Mouse (Mus musculus) heart, embryonic 13.5 days (tissue): Measurements from ENCODE around the gene Kdm1a. TPM values are rescaled to one million over a fixed set of nuclear protein-coding genes. Genes with fewer than 3 reads are reported as not detected.

Experiments used
- ATAC-seq: fragments of 200-750 bp; cut with Nextera tagmentation; 2 replicates; pipeline ENCODE4 v1.8.0; 2017; ENCODE audit warnings: moderate TSS enrichment; ENCODE audit not compliant: insufficient number of reproducible peaks, low FRiP score, low TSS enrichment; ENCODE audit errors: extremely low read depth
- H3K27ac ChIP-seq: fragments of 300-500 bp; sonication (generic); replicated peaks from 2 replicates; pipeline ENCODE4 v1.5.1; 2015; ENCODE audit warnings: moderate library complexity, mild to moderate bottlenecking, inconsistent platforms
- H3K27me3 ChIP-seq: fragments of 300-500 bp; sonication (generic); replicated peaks from 2 replicates; pipeline ENCODE4 v1.6.1; 2015; ENCODE audit warnings: mild to moderate bottlenecking, inconsistent platforms
- H3K36me3 ChIP-seq: fragments of 300-500 bp; sonication (generic); 2 replicates; pipeline ENCODE4 v1.6.1; 2015; ENCODE audit warnings: mild to moderate bottlenecking, inconsistent platforms
- H3K4me1 ChIP-seq: fragments of 300-500 bp; sonication (generic); 2 replicates; pipeline ENCODE4 v1.6.1; 2015; ENCODE audit warnings: inconsistent platforms
- H3K4me2 ChIP-seq: fragments of 300-500 bp; sonication (generic); 2 replicates; pipeline ENCODE4 v1.6.1; 2015; ENCODE audit warnings: inconsistent platforms, mild to moderate bottlenecking, moderate library complexity
- H3K4me3 ChIP-seq: fragments of 300-500 bp; sonication (generic); 2 replicates; pipeline ENCODE4 v1.5.1; 2015; ENCODE audit warnings: moderate library complexity, mild to moderate bottlenecking, inconsistent platforms
- H3K9ac ChIP-seq: fragments of 300-500 bp; sonication (generic); 2 replicates; pipeline ENCODE4 v1.6.1; 2015; ENCODE audit warnings: inconsistent platforms, mild to moderate bottlenecking, moderate library complexity
- H3K9me3 ChIP-seq: fragments of 300-500 bp; sonication (generic); 2 replicates; pipeline ENCODE4 v1.6.1; 2016; ENCODE audit warnings: inconsistent platforms
- WGBS: fragments of 180-500 bp; shearing (Covaris S2); methylation state at CpG from one replicate; pipeline ENCODE4 v1.1.7; 2015; ENCODE audit warnings: mixed read lengths; 5-methylcytosine and 5-hydroxymethylcytosine counted together
- polyA plus RNA-seq: library from polyadenylated mRNA; unstranded; fragments of >200 nt; fragmentation: Nextera tagmentation; extraction: Ambion mirVana; gene quantifications from 2 replicates; pipeline ENCODE4 v1.2.1, GENCODE M21; 2015

Gene Kdm1a
- polyA plus RNA-seq, 1 experiment from 2014 or later: 27.5 TPM

GRCm38 (mm10) chr4:136562755-136563154, 39.8 kb downstream of the Kdm1a start:
- H3K4me1 ChIP-seq: peaks cover 22% of the 10 kb centered on the region
- ATAC-seq: no peak
- H3K4me3 ChIP-seq: no peak overlapping the region
- no peaks in the 10 kb centered on the region for H3K27me3 ChIP-seq
- H3K9ac ChIP-seq: no peak overlapping the region
- H3K27ac ChIP-seq: no peak overlapping the region
- H3K36me3 ChIP-seq: peaks cover 95% of the 10 kb centered on the region
- H3K9me3 ChIP-seq: no peaks in the 10 kb centered on the region
- 88% methylated on average over 6 of the region's 6 CpGs for WGBS
- H3K4me2 ChIP-seq: no peak overlapping the region

GRCm38 (mm10) chr4:136560270-136560991, 42.1 kb downstream of the Kdm1a start:
- WGBS: 82% methylated on average over 8 of the region's 8 CpGs
- no peak for ATAC-seq
- peaks cover 95% of the 10 kb centered on the region for H3K36me3 ChIP-seq

GRCm38 (mm10) chr4:136559690-136560089, 42.8 kb downstream of the Kdm1a start:
- Histone ChIP-seq H3K4me1 (peaks cover 12% of the 10 kb centered on the region), H3K36me3 (peaks cover 93% of the 10 kb centered on the region), H3K9me3 (no peaks in the 10 kb centered on the region), H3K27ac (no peak overlapping the region), H3K27me3 (no peaks in the 10 kb centered on the region), H3K9ac (no peak overlapping the region), H3K4me2 (no peak overlapping the region), H3K4me3 (no peak overlapping the region)
- no peak for ATAC-seq
- 91% methylated on average over 2 of the region's 2 CpGs for WGBS

More at GRCm38 (mm10) chr4:136560270-136560991, 42.1 kb downstream of the Kdm1a start:
- Histone ChIP-seq H3K4me1 (peaks cover 18% of the 10 kb centered on the region), H3K9me3 (no peaks in the 10 kb centered on the region), H3K4me2 (no peak overlapping the region), H3K27ac (no peak overlapping the region), H3K27me3 (no peaks in the 10 kb centered on the region), H3K9ac (no peak overlapping the region), H3K4me3 (no peak overlapping the region)

GRCm38 (mm10) chr4:136557638-136558037, 44.9 kb downstream of the Kdm1a start:
- Histone ChIP-seq H3K4me2 (no peak overlapping the region), H3K4me1 (peaks cover 13% of the 10 kb centered on the region), H3K36me3 (peaks cover 96% of the 10 kb centered on the region), H3K4me3 (no peak overlapping the region), H3K27me3 (no peaks in the 10 kb centered on the region), H3K9ac (no peak overlapping the region), H3K27ac (no peak overlapping the region), H3K9me3 (no peaks in the 10 kb centered on the region)
- WGBS: 92% methylated on average over 2 of the region's 2 CpGs
- ATAC-seq: no peak

GRCm38 (mm10) chr4:136553108-136553507, 49.4 kb downstream of the Kdm1a start:
- Histone ChIP-seq H3K36me3 (peaks cover 93% of the 10 kb centered on the region), H3K9ac (no peak overlapping the region)
- ATAC-seq: no peak

GRCm38 (mm10) chr4:136548381-136548801, 54.1 kb downstream of the Kdm1a start:
- H3K9me3 ChIP-seq: no peaks in the 10 kb centered on the region
- ATAC-seq: no peak
- no peak overlapping the region for H3K9ac ChIP-seq
- H3K4me2 ChIP-seq: no peak overlapping the region
- peaks cover 96% of the 10 kb centered on the region for H3K36me3 ChIP-seq
- H3K4me3 ChIP-seq: no peak overlapping the region
- peak overlapping the region; percentile 66 for H3K27ac ChIP-seq
- H3K4me1 ChIP-seq: peaks cover 52% of the 10 kb centered on the region
- 29% methylated on average over 1 of the region's 1 CpGs for WGBS
- H3K27me3 ChIP-seq: no peaks in the 10 kb centered on the region

More at GRCm38 (mm10) chr4:136553108-136553507, 49.4 kb downstream of the Kdm1a start:
- no peak overlapping the region for H3K4me3 ChIP-seq
- no peak overlapping the region for H3K27ac ChIP-seq
- H3K4me2 ChIP-seq: no peak overlapping the region
- no peaks in the 10 kb centered on the region for H3K9me3 ChIP-seq
- no peaks in the 10 kb centered on the region for H3K27me3 ChIP-seq
- WGBS: 40% methylated on average over 1 of the region's 1 CpGs
- peaks cover 23% of the 10 kb centered on the region for H3K4me1 ChIP-seq

- no peak overlapping the region for H3K4me2 ChIP-seq
- no peaks in the 10 kb centered on the region for H3K27me3 ChIP-seq
- H3K36me3 ChIP-seq: peaks cover 96% of the 10 kb centered on the region
- H3K9ac ChIP-seq: no peak overlapping the region
- peaks cover 54% of the 10 kb centered on the region for H3K4me1 ChIP-seq
- no peaks in the 10 kb centered on the region for H3K9me3 ChIP-seq
- WGBS: 61% methylated on average over 1 of the region's 1 CpGs
- H3K27ac ChIP-seq: peak overlapping the region; percentile 66
- no peak overlapping the region for H3K4me3 ChIP-seq
- ATAC-seq: no peak
Measured at GRCm38 (mm10) chr4:136547721-136548120, 54.8 kb downstream of the Kdm1a start.

GRCm38 (mm10) chr4:136546279-136547045, 56.1 kb downstream of the Kdm1a start:
- Histone ChIP-seq H3K27ac (no peak overlapping the region), H3K4me3 (no peak overlapping the region), H3K36me3 (peaks cover 96% of the 10 kb centered on the region), H3K9ac (no peak overlapping the region), H3K27me3 (no peaks in the 10 kb centered on the region), H3K9me3 (no peaks in the 10 kb centered on the region), H3K4me1 (peaks cover 64% of the 10 kb centered on the region), H3K4me2 (no peak overlapping the region)
- WGBS: 50% methylated on average over 3 of the region's 3 CpGs
- ATAC-seq: no peak

- no peak for ATAC-seq
- Histone ChIP-seq H3K4me2 (no peak overlapping the region), H3K9me3 (no peaks in the 10 kb centered on the region), H3K4me1 (peaks cover 66% of the 10 kb centered on the region), H3K36me3 (peaks cover 96% of the 10 kb centered on the region), H3K27ac (no peak overlapping the region; the same call in 1 of the 2 replicates), H3K4me3 (no peak overlapping the region), H3K9ac (no peak overlapping the region), H3K27me3 (no peaks in the 10 kb centered on the region)
- WGBS: 95% methylated on average over 3 of the region's 3 CpGs
Measured at GRCm38 (mm10) chr4:136545151-136545550, 57.4 kb downstream of the Kdm1a start.

- Histone ChIP-seq H3K4me1 (peaks cover 2% of the 10 kb centered on the region; the same call in 1 of the 2 replicates), H3K27me3 (no peaks in the 10 kb centered on the region), H3K4me2 (no peak overlapping the region), H3K4me3 (no peak overlapping the region), H3K27ac (no peak overlapping the region), H3K9ac (no peak overlapping the region), H3K9me3 (no peaks in the 10 kb centered on the region), H3K36me3 (peaks cover 27% of the 10 kb centered on the region)
- WGBS: 17% methylated on average over 4 of the region's 4 CpGs
- ATAC-seq: no peak
Measured at GRCm38 (mm10) chr4:136526412-136526811, 76.1 kb downstream of the Kdm1a start.

- H3K4me2 ChIP-seq: no peak overlapping the region
- H3K9me3 ChIP-seq: no peaks in the 10 kb centered on the region
- peaks cover 2% of the 10 kb centered on the region; the same call in 1 of the 2 replicates for H3K4me1 ChIP-seq
- no peak overlapping the region for H3K4me3 ChIP-seq
- 73% methylated on average over 2 of the region's 2 CpGs for WGBS
- no peak overlapping the region for H3K9ac ChIP-seq
- ATAC-seq: no peak
- H3K36me3 ChIP-seq: peaks cover 20% of the 10 kb centered on the region
- H3K27me3 ChIP-seq: no peaks in the 10 kb centered on the region
- H3K27ac ChIP-seq: no peak overlapping the region
Measured at GRCm38 (mm10) chr4:136524309-136524708, 78.2 kb downstream of the Kdm1a start.
